21 mouse cellular contexts compared by ENCODE assay signal in genomic region chr9:73988096-73988495, GRCm38 (mm10). TPM values are rescaled to one million over a fixed set of nuclear protein-coding genes. Genes with fewer than 3 reads are reported as not detected.
DNase-seq lines count a peak whose midpoint lies in the region; ATAC-seq and TF ChIP-seq lines count a peak whose summit lies in the region.
"Had no signal": no experiment of that assay in that cellular context is flagged by ENCODE, and none has a peak within 500 bp of the region (broad histone marks: within the 10 kb centered on the region; RNA-seq: fewer than 3 reads in every experiment).

No protein-coding gene starts in this region.

- TF ChIP-seq CTCF in kidney, adult 2 months (conservative IDR thresholded peaks at IDR 0.05; ENCODE audit: insufficient read depth, insufficient read length, low read depth, low read length): no peak

- H3K36me3 ChIP-seq in kidney, adult 2 months (ENCODE audit: control insufficient read depth, insufficient read depth, low read length): no peaks in the 10 kb centered on the region
- H3K36me3 ChIP-seq in kidney, embryonic 15.5 days: no peaks in the 10 kb centered on the region
- H3K36me3 ChIP-seq: embryonic facial prominence, embryonic 13.5 days; embryonic facial prominence, embryonic 15.5 days; forebrain, embryonic 10.5 days; forebrain, embryonic 12.5 days had no signal

- 0 out of 2 replicates have a peak overlapping the region, but pooled peaks have one; percentile 15 for H3K4me3 ChIP-seq in kidney, adult 2 months (ENCODE audit: insufficient read depth, low read depth, low read length)
- no peak overlapping the region for H3K4me3 ChIP-seq in kidney, embryonic 15.5 days (replicated peaks)
- H3K4me3 ChIP-seq: embryonic facial prominence, embryonic 13.5 days; embryonic facial prominence, embryonic 15.5 days; erythroblast, embryonic 14.5 days; forebrain, embryonic 10.5 days; forebrain, embryonic 12.5 days had no signal

- no peaks in the 10 kb centered on the region; the same call in 1 of the 2 replicates for H3K4me1 ChIP-seq in kidney, adult 2 months (ENCODE audit: control insufficient read depth, insufficient read depth, low read length)
- no peaks in the 10 kb centered on the region for H3K4me1 ChIP-seq in kidney, embryonic 15.5 days
- H3K4me1 ChIP-seq: embryonic facial prominence, embryonic 13.5 days; embryonic facial prominence, embryonic 15.5 days; forebrain, embryonic 10.5 days; forebrain, embryonic 12.5 days had no signal

- H3K9me3 ChIP-seq in kidney, embryonic 15.5 days (replicated peaks): 0 out of 2 replicates have a peak, but pooled peaks cover 5% of the 10 kb centered on the region
- H3K9me3 ChIP-seq: embryonic facial prominence, embryonic 13.5 days; embryonic facial prominence, embryonic 15.5 days; forebrain, embryonic 10.5 days had no signal

- no peak for ATAC-seq in kidney, embryonic 15.5 days (replicated peaks; ENCODE audit: low FRiP score)
- ATAC-seq: forebrain, embryonic 14.5 days; forebrain, embryonic 16.5 days had no signal

- peak overlapping the region; percentile 66 for H3K27ac ChIP-seq in kidney, adult 2 months (ENCODE audit: insufficient read depth, low read depth, low read length)
- H3K27ac ChIP-seq in kidney, embryonic 15.5 days: no peak overlapping the region
- H3K27ac ChIP-seq: embryonic facial prominence, embryonic 13.5 days; embryonic facial prominence, embryonic 15.5 days; forebrain, embryonic 10.5 days; forebrain, embryonic 12.5 days had no signal

- H3K9ac ChIP-seq in kidney, embryonic 15.5 days: no peak overlapping the region
- H3K9ac ChIP-seq: embryonic facial prominence, embryonic 13.5 days; embryonic facial prominence, embryonic 15.5 days; forebrain, embryonic 12.5 days had no signal

- no peak for TF ChIP-seq POLR2A in kidney, adult 2 months (IDR thresholded peaks at IDR 0.05; ENCODE audit: low read depth, low read length)

- no peaks in the 10 kb centered on the region for H3K27me3 ChIP-seq in kidney, adult 2 months (replicated peaks; ENCODE audit: control insufficient read depth, insufficient read depth, low read length)
- H3K27me3 ChIP-seq in kidney, embryonic 15.5 days: no peaks in the 10 kb centered on the region
- H3K27me3 ChIP-seq: embryonic facial prominence, embryonic 13.5 days; embryonic facial prominence, embryonic 15.5 days; forebrain, embryonic 12.5 days had no signal

- H3K4me2 ChIP-seq in kidney, embryonic 15.5 days: no peak overlapping the region
- H3K4me2 ChIP-seq: embryonic facial prominence, embryonic 13.5 days; embryonic facial prominence, embryonic 15.5 days; forebrain, embryonic 12.5 days had no signal

- DNase-seq in kidney, adult 2 months: peak; percentile 55
- peak; percentile 54 for DNase-seq in kidney, adult 9 months
- DNase-seq in kidney, postnatal 4 days: no peak
- DNase-seq: adrenal gland, adult 2 months; adrenal gland, postnatal 10 days; adrenal gland, postnatal 25 days; cerebellum, adult 11 months; cerebellum, adult 18-20 months; cerebellum, adult 8-10 months; cerebellum, adult 9-11 months; cerebellum, postnatal 14 days; cerebellum, postnatal 36 days; embryo, embryonic 11 days had no signal

RNA-seq across cellular contexts. Expression of gene Unc13c, which starts 19.3 kb away (rescaled TPM):
- 0.18 and 0.28 TPM in 2 replicates for polyA plus RNA-seq in kidney, adult 2 months (2012; rRNA removed)
- polyA plus RNA-seq in kidney, embryonic 15.5 days (2015; fragmentation: Nextera tagmentation; extraction: Ambion mirVana): 0.49 and 0.52 TPM in 2 replicates
- polyA plus RNA-seq: erythroblast, embryonic 14.5 days had no signal

Comparison
In these comparisons a context has a peak if more than half of its experiments do, and no peak if none do; other contexts are left out.
1. DNase-seq: peak in kidney, adult 2 months (single experiment) and kidney, adult 9 months (single experiment); none in kidney, postnatal 4 days (0 of 2).